Mouse (Mus musculus) thymus, postnatal 0 days (tissue): ENCODE measurements around the gene Cdr2. TPM values are rescaled to one million over a fixed set of nuclear protein-coding genes. Genes with fewer than 3 reads are reported as not detected.
A peak's percentile ranks its signal among the peaks of the same experiment; 100 is the strongest.
"Not testable (repeated sequence)": the region's sequence is repeated elsewhere in the genome, so short reads cannot be mapped to it uniquely, and the experiment has no call there.

Experiments
- DNase-seq: peaks from one replicate; pipeline ENCODE4 v3.0.0-alpha.2; 2015; ENCODE audit warnings: low spot score
- polyA plus RNA-seq: library from polyadenylated mRNA; unstranded; fragments of >200 nt; fragmentation: Nextera tagmentation; extraction: Ambion mirVana; gene quantifications from 2 replicates; pipeline ENCODE4 v1.2.1, GENCODE M21; 2015

Cdr2 gene
- 2.9 and 3.2 TPM in 2 replicates for polyA plus RNA-seq

- DNase-seq: peak; percentile 99
Measured at GRCm38 (mm10) chr7:120982200-120982841, at the start of gene Cdr2, which contains the start of gene Mfsd13b. Gene Cdr2, minus strand, starts transcription at chr7:120982312. Gene Mfsd13b, plus strand, starts transcription at chr7:120982509.

GRCm38 (mm10) chr7:121029947-121030346 is 47.8 kb upstream of the Cdr2 start:
- DNase-seq: not testable (repeated sequence)

- no peak for DNase-seq
Measured at GRCm38 (mm10) chr7:121026300-121026699, 44.2 kb upstream of the Cdr2 start.

GRCm38 (mm10) chr7:121025221-121026008 is 43.3 kb upstream of the Cdr2 start:
- no peak for DNase-seq

- DNase-seq: peak; percentile 29
Measured at GRCm38 (mm10) chr7:121020277-121020676, 38.2 kb upstream of the Cdr2 start.

GRCm38 (mm10) chr7:121018778-121019177 is 36.7 kb upstream of the Cdr2 start:
- no peak for DNase-seq

- no peak for DNase-seq
Measured at GRCm38 (mm10) chr7:121014486-121014885, 32.4 kb upstream of the Cdr2 start.

- DNase-seq: no peak
Measured at GRCm38 (mm10) chr7:121011794-121012689, 29.9 kb upstream of the Cdr2 start.

GRCm38 (mm10) chr7:121003793-121004418 is 21.8 kb upstream of the Cdr2 start:
- no peak for DNase-seq

GRCm38 (mm10) chr7:121002407-121002928 is 20.4 kb upstream of the Cdr2 start:
- no peak for DNase-seq

GRCm38 (mm10) chr7:121001879-121002278 is 19.8 kb upstream of the Cdr2 start:
- DNase-seq: no peak

GRCm38 (mm10) chr7:121000065-121000822 is 18.1 kb upstream of the Cdr2 start:
- no peak for DNase-seq

- no peak for DNase-seq
Measured at GRCm38 (mm10) chr7:120999021-120999530, 17.0 kb upstream of the Cdr2 start.

- DNase-seq: no peak
Measured at GRCm38 (mm10) chr7:120991191-120991590, 9.1 kb upstream of the Cdr2 start.

- DNase-seq: peak; percentile 30
Measured at GRCm38 (mm10) chr7:120982968-120983367, 856 bp upstream of the Cdr2 start.

- DNase-seq: peak; percentile 43
Measured at GRCm38 (mm10) chr7:120980931-120981924, 884 bp downstream of the Cdr2 start.

- DNase-seq: no peak
Measured at GRCm38 (mm10) chr7:120980041-120980440, 2.1 kb downstream of the Cdr2 start.

GRCm38 (mm10) chr7:120977063-120977462 is 5.0 kb downstream of the Cdr2 start:
- DNase-seq: no peak

- DNase-seq: no peak
Measured at GRCm38 (mm10) chr7:120974001-120974400, 8.1 kb downstream of the Cdr2 start.
